Mouse (Mus musculus): Measurements from ENCODE around the gene Gm20441. TPM values are rescaled to one million over a fixed set of nuclear protein-coding genes. Genes with fewer than 3 reads are reported as not detected.

The Gm20441 gene
- total RNA-seq, 1 experiment from 2014 or later, result not detected

DNA sequence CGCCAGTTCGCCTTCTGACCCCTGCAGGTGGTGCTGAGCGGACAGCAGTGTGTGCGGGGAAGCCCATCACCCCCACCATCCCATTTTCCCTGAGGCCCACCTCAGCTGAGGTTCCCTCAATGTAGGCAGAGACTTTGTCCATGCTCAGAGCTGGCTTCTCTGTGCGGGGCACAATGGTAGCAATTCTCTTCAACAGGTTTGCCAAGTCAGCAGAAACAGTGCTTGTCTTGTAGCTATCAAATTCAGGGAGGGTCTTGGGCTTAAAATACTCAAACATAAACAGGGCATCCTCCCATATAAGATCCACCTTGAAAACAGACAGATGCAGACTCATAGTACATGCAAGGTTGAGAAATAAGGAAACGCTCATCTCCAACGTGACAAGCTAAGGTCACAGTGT is 55.3 kb downstream of the Gm20441 start:
- ATAC-seq (ENCODE audit: extremely low read depth, insufficient number of reproducible peaks, low FRiP score, poor library complexity, severe bottlenecking), result no peak

Other genes starting within 250 kb of the Gm20441 start
- gene Lrrc75b, start 220.6 kb downstream of the Gm20441 start, total RNA-seq (2017), result 0.25 and 0.58 TPM in 2 replicates
- gene Ggt1, start 219.3 kb downstream of the Gm20441 start, total RNA-seq (2017), result 4.1 and 4.3 TPM in 2 replicates
- gene Ggt5, start 191.6 kb downstream of the Gm20441 start, total RNA-seq (2017), result 40.3 and 58.7 TPM in 2 replicates
- 0.47 and 0.74 TPM in 2 replicates for gene Susd2, start 136.9 kb downstream of the Gm20441 start, total RNA-seq (2017)
- gene Cabin1, start 16.6 kb downstream of the Gm20441 start, total RNA-seq (2017), result 43.8 and 44.3 TPM in 2 replicates
- 16.6 and 25.1 TPM in 2 replicates for gene Ddt, start 7.5 kb downstream of the Gm20441 start, total RNA-seq (2017)
- 0.37 TPM in 1 of 2 replicates, not detected in the other for gene Gstt3, start 460 bp upstream of the Gm20441 start, total RNA-seq (2017)
- gene Gstt1, start 17.6 kb upstream of the Gm20441 start, total RNA-seq (2017), result not detected in 2 replicates
- not detected in 2 replicates for gene Gstt4, start 41.6 kb upstream of the Gm20441 start, total RNA-seq (2017)
- gene Gstt2, start 56.5 kb upstream of the Gm20441 start, total RNA-seq (2017), result 9.1 and 16.6 TPM in 2 replicates
- 54.1 and 62.7 TPM in 2 replicates for gene Mif, start 79.3 kb upstream of the Gm20441 start, total RNA-seq (2017)
- gene Derl3, start 112.5 kb upstream of the Gm20441 start, total RNA-seq (2017), result 1.2 and 2.0 TPM in 2 replicates
- 45.7 and 54.5 TPM in 2 replicates for gene Smarcb1, start 140.7 kb upstream of the Gm20441 start, total RNA-seq (2017)
- gene Chchd10, start 152.2 kb upstream of the Gm20441 start, total RNA-seq (2017), result 66.8 and 75.6 TPM in 2 replicates
- 1.5 and 2.0 TPM in 2 replicates for gene Mmp11, start 155.5 kb upstream of the Gm20441 start, total RNA-seq (2017)
- 0.81 TPM in 1 of 2 replicates, not detected in the other for gene Gm867, start 159.7 kb upstream of the Gm20441 start, total RNA-seq (2017)
- gene Vpreb3, start 162.1 kb upstream of the Gm20441 start, total RNA-seq (2017), result 76.5 and 79.1 TPM in 2 replicates
- 0.37 and 0.81 TPM in 2 replicates for gene Gm5134, start 173.6 kb upstream of the Gm20441 start, total RNA-seq (2017)

Measured in neutrophil, adult 5-6 weeks (primary cell).